Mouse (Mus musculus) limb, embryonic 14.5 days (tissue): Measurements from ENCODE around the gene Padi3. TPM values are rescaled to one million over a fixed set of nuclear protein-coding genes. Genes with fewer than 3 reads are reported as not detected.

Experiments
- ATAC-seq: fragments of 200-750 bp; cut with Nextera tagmentation; 2 replicates; pipeline ENCODE4 v1.8.0; 2017; ENCODE audit warnings: low read depth, moderate number of reproducible peaks, moderate TSS enrichment; ENCODE audit not compliant: low FRiP score
- DNase-seq: peaks from one replicate; pipeline ENCODE4 v3.0.0-alpha.2; 2015; ENCODE audit warnings: low spot score
- H3K27ac ChIP-seq: fragments of 300-500 bp; sonication (generic); replicated peaks from 2 replicates; pipeline ENCODE4 v1.5.1; 2014; ENCODE audit warnings: low read depth, mild to moderate bottlenecking, low read length, moderate library complexity, mixed read lengths
- H3K27me3 ChIP-seq: fragments of 300-500 bp; sonication (generic); 2 replicates; pipeline ENCODE4 v1.6.1; 2014; ENCODE audit warnings: low read length, mixed read lengths; ENCODE audit not compliant: control insufficient read depth, insufficient read depth
- H3K36me3 ChIP-seq: fragments of 300-500 bp; sonication (generic); 2 replicates; pipeline ENCODE4 v1.6.1; 2014; ENCODE audit warnings: mild to moderate bottlenecking, low read length, moderate library complexity, mixed read lengths; ENCODE audit not compliant: control insufficient read depth, insufficient read depth
- H3K4me1 ChIP-seq: fragments of 300-500 bp; sonication (generic); 2 replicates; pipeline ENCODE4 v1.6.1; 2014; ENCODE audit warnings: antibody characterized with exemption, low read length, mixed read lengths; ENCODE audit not compliant: control insufficient read depth, insufficient read depth
- H3K4me2 ChIP-seq: fragments of 300-500 bp; sonication (generic); replicated peaks from 2 replicates; pipeline ENCODE4 v1.6.1; 2014; ENCODE audit warnings: low read depth, mild to moderate bottlenecking, low read length, moderate library complexity; ENCODE audit not compliant: severe bottlenecking
- H3K4me3 ChIP-seq: fragments of 300-500 bp; sonication (generic); replicated peaks from 2 replicates; pipeline ENCODE4 v1.5.1; 2014; ENCODE audit warnings: low read length
- H3K9ac ChIP-seq: fragments of 300-500 bp; sonication (generic); 2 replicates; pipeline ENCODE4 v1.6.1; 2014; ENCODE audit warnings: mild to moderate bottlenecking, low read depth, low read length, moderate library complexity; ENCODE audit not compliant: severe bottlenecking
- H3K9me3 ChIP-seq: fragments of 300-500 bp; sonication (generic); 2 replicates; pipeline ENCODE4 v1.6.1; 2016; ENCODE audit warnings: low read length; ENCODE audit not compliant: control insufficient read depth
- POLR2A ChIP-seq: fragments of 200-500 bp; IDR thresholded peaks from 2 replicates; pipeline ENCODE4 v1.8.0; 2012; ENCODE audit warnings: inconsistent platforms, mild to moderate bottlenecking, moderate library complexity, borderline replicate concordance; ENCODE audit not compliant: insufficient read depth, insufficient read length; ENCODE audit errors: extremely low read depth
- WGBS: fragments of 180-500 bp; shearing (Covaris S2); extraction: QIAGEN DNeasy Blood & Tissue Kit; methylation state at CpG from one replicate; pipeline ENCODE4 v1.1.7; 2014; 5-methylcytosine and 5-hydroxymethylcytosine counted together
- polyA plus RNA-seq, 2 experiments: library from polyadenylated mRNA; depleted of rRNA in 1 of 2; stranded (reverse) in 1 of 2; unstranded in 1 of 2; fragments of >200 nt; fragmentation: Nextera tagmentation in 1 of 2; extraction: Ambion mirVana in 1 of 2; gene quantifications; 2 replicates each; pipeline versions ENCODE4 v1.2.1 to v1.2.3; 2012 to 2014

Padi3 gene
- polyA plus RNA-seq, 2 experiments, result 0.08 to 0.30 TPM

GRCm38 (mm10) chr4:140744654-140745053 lies 65.8 kb downstream of the Padi3 start:
- Histone ChIP-seq H3K27me3 (no peaks in the 10 kb centered on the region), H3K4me1 (peaks cover 4% of the 10 kb centered on the region; the same call in 1 of the 2 replicates), H3K9ac (no peak overlapping the region), H3K27ac (no peak overlapping the region), H3K4me2 (no peak overlapping the region), H3K4me3 (no peak overlapping the region), H3K36me3 (no peaks in the 10 kb centered on the region), H3K9me3 (no peaks in the 10 kb centered on the region)
- DNase-seq, result no peak
- no peak for ATAC-seq
- WGBS, result 13% methylated on average over 3 of the region's 3 CpGs
- no peak for TF ChIP-seq POLR2A

GRCm38 (mm10) chr4:140743086-140743485 lies 67.4 kb downstream of the Padi3 start:
- Histone ChIP-seq H3K4me1 (peaks cover 4% of the 10 kb centered on the region; the same call in 1 of the 2 replicates), H3K36me3 (no peaks in the 10 kb centered on the region), H3K9ac (no peak overlapping the region), H3K4me3 (no peak overlapping the region), H3K4me2 (no peak overlapping the region), H3K27me3 (no peaks in the 10 kb centered on the region), H3K27ac (no peak overlapping the region), H3K9me3 (no peaks in the 10 kb centered on the region)
- 50% methylated on average over 4 of the region's 4 CpGs for WGBS
- TF ChIP-seq POLR2A, result no peak
- DNase-seq, result no peak
- no peak for ATAC-seq

- ATAC-seq (no peak), DNase-seq (no peak)
- Histone ChIP-seq H3K4me2 (no peak within 1 kb of the TSS), H3K4me3 (no peak within 1 kb of the TSS), H3K9ac (no peak within 1 kb of the TSS), H3K9me3 (no peaks in the 10 kb centered on the region), H3K36me3 (no peaks in the 10 kb centered on the region), H3K27me3 (no peaks in the 10 kb centered on the region), H3K4me1 (no peaks in the 10 kb centered on the region), H3K27ac (no peak within 1 kb of the TSS)
- WGBS, result 66% methylated on average over 2 of the region's 2 CpGs
- no peak for TF ChIP-seq POLR2A
Measured at GRCm38 (mm10) chr4:140742543-140742942, 67.9 kb downstream of the Padi3 start, which contains the start of gene Padi6. TSS of gene Padi6 (minus strand) at chr4:140742643.

- no peak for ATAC-seq
- DNase-seq, result no peak
- WGBS, result 83% methylated on average over 6 of the region's 6 CpGs
- Histone ChIP-seq H3K36me3 (no peaks in the 10 kb centered on the region), H3K9me3 (no peaks in the 10 kb centered on the region), H3K9ac (no peak overlapping the region), H3K4me3 (no peak overlapping the region), H3K4me1 (no peaks in the 10 kb centered on the region), H3K4me2 (no peak overlapping the region), H3K27me3 (no peaks in the 10 kb centered on the region), H3K27ac (no peak overlapping the region)
- no peak for TF ChIP-seq POLR2A
Measured at GRCm38 (mm10) chr4:140741401-140741800, 69.0 kb downstream of the Padi3 start.

GRCm38 (mm10) chr4:140740655-140741054 lies 69.8 kb downstream of the Padi3 start:
- no peak for DNase-seq
- WGBS, result 80% methylated on average over 11 of the region's 11 CpGs
- H3K9me3 ChIP-seq, result no peaks in the 10 kb centered on the region
- no peak for ATAC-seq
- H3K4me3 ChIP-seq, result no peak overlapping the region
- H3K27ac ChIP-seq, result no peak overlapping the region
- no peak overlapping the region for H3K9ac ChIP-seq
- no peaks in the 10 kb centered on the region for H3K4me1 ChIP-seq
- H3K36me3 ChIP-seq, result no peaks in the 10 kb centered on the region
- no peak overlapping the region for H3K4me2 ChIP-seq
- no peak for TF ChIP-seq POLR2A
- no peaks in the 10 kb centered on the region for H3K27me3 ChIP-seq

Other genes starting within 250 kb of the Padi3 start
- gene Arhgef10l, start 144.6 kb downstream of the Padi3 start, polyA plus RNA-seq (2012; rRNA removed), result 19.5 and 25.4 TPM in 2 replicates
- 13.7 and 15.2 TPM in 2 replicates for gene Arhgef10l, start 144.6 kb downstream of the Padi3 start, polyA plus RNA-seq (2014; fragmentation: Nextera tagmentation; extraction: Ambion mirVana)
- 119 and 145 TPM in 2 replicates for gene Rcc2, start 110.1 kb downstream of the Padi3 start, polyA plus RNA-seq (2012; rRNA removed)
- gene Rcc2, start 110.1 kb downstream of the Padi3 start, polyA plus RNA-seq (2014; fragmentation: Nextera tagmentation; extraction: Ambion mirVana), result 47.8 and 57.2 TPM in 2 replicates
- gene Padi6, start 68.0 kb downstream of the Padi3 start, polyA plus RNA-seq (2012; rRNA removed), result not detected in 2 replicates
- gene Padi6, start 68.0 kb downstream of the Padi3 start, polyA plus RNA-seq (2014; fragmentation: Nextera tagmentation; extraction: Ambion mirVana), result not detected in 2 replicates
- gene Padi4, start 36.4 kb downstream of the Padi3 start, polyA plus RNA-seq (2012; rRNA removed), result 0.10 and 0.11 TPM in 2 replicates
- not detected in 2 replicates for gene Padi4, start 36.4 kb downstream of the Padi3 start, polyA plus RNA-seq (2014; fragmentation: Nextera tagmentation; extraction: Ambion mirVana)
- 0.19 and 0.25 TPM in 2 replicates for gene Padi1, start 35.1 kb upstream of the Padi3 start, polyA plus RNA-seq (2012; rRNA removed)
- gene Padi1, start 35.1 kb upstream of the Padi3 start, polyA plus RNA-seq (2014; fragmentation: Nextera tagmentation; extraction: Ambion mirVana), result 0.10 and 0.12 TPM in 2 replicates
- gene Padi2, start 95.7 kb upstream of the Padi3 start, polyA plus RNA-seq (2012; rRNA removed), result 1.3 and 1.9 TPM in 2 replicates
- 1.3 and 1.9 TPM in 2 replicates for gene Padi2, start 95.7 kb upstream of the Padi3 start, polyA plus RNA-seq (2014; fragmentation: Nextera tagmentation; extraction: Ambion mirVana)
- gene Sdhb, start 150.6 kb upstream of the Padi3 start, polyA plus RNA-seq (2012; rRNA removed), result 156 and 175 TPM in 2 replicates
- gene Sdhb, start 150.6 kb upstream of the Padi3 start, polyA plus RNA-seq (2014; fragmentation: Nextera tagmentation; extraction: Ambion mirVana), result 380 and 381 TPM in 2 replicates
- 74.6 and 112 TPM in 2 replicates for gene Atp13a2, start 176.2 kb upstream of the Padi3 start, polyA plus RNA-seq (2012; rRNA removed)
- gene Atp13a2, start 176.2 kb upstream of the Padi3 start, polyA plus RNA-seq (2014; fragmentation: Nextera tagmentation; extraction: Ambion mirVana), result 43.7 and 45.0 TPM in 2 replicates
- 708 and 919 TPM in 2 replicates for gene Mfap2, start 199.8 kb upstream of the Padi3 start, polyA plus RNA-seq (2012; rRNA removed)
- gene Mfap2, start 199.8 kb upstream of the Padi3 start, polyA plus RNA-seq (2014; fragmentation: Nextera tagmentation; extraction: Ambion mirVana), result 1,017 and 1,089 TPM in 2 replicates
- 25.9 and 27.8 TPM in 2 replicates for gene Crocc, start 249.9 kb upstream of the Padi3 start, polyA plus RNA-seq (2012; rRNA removed)
- 5.4 and 7.3 TPM in 2 replicates for gene Crocc, start 249.9 kb upstream of the Padi3 start, polyA plus RNA-seq (2014; fragmentation: Nextera tagmentation; extraction: Ambion mirVana)